Mouse (Mus musculus) kidney, postnatal 0 days (tissue): ENCODE measurements at regions not wholly inside any gene's neighbourhood (a gene's known extent, or its start where the extent isn't known, plus 50 kb on each side); places are given as distances from the start of the nearest gene placed in this dataset.

Experiments
- ATAC-seq: fragments of 200-750 bp; cut with Nextera tagmentation; replicated peaks from 2 replicates; pipeline ENCODE4 v1.8.0; 2017; ENCODE audit warnings: low read depth, moderate number of reproducible peaks, moderate TSS enrichment, moderate library complexity; ENCODE audit not compliant: low FRiP score
- DNase-seq: peaks from one replicate; pipeline ENCODE4 v3.0.0-alpha.2; 2016; ENCODE audit warnings: low spot score
- H3K27ac ChIP-seq: fragments of 300-500 bp; sonication (generic); 2 replicates; pipeline ENCODE4 v1.5.1; 2014; ENCODE audit warnings: mild to moderate bottlenecking
- H3K27me3 ChIP-seq: fragments of 300-500 bp; sonication (generic); 2 replicates; pipeline ENCODE4 v1.6.1; 2014; ENCODE audit warnings: low read length, mixed read lengths; ENCODE audit not compliant: insufficient read depth
- H3K36me3 ChIP-seq: fragments of 300-500 bp; sonication (generic); 2 replicates; pipeline ENCODE4 v1.6.1; 2014; ENCODE audit warnings: low read length, mixed read lengths; ENCODE audit not compliant: insufficient read depth
- H3K4me1 ChIP-seq: fragments of 300-500 bp; sonication (generic); replicated peaks from 2 replicates; pipeline ENCODE4 v1.6.1; 2014; ENCODE audit warnings: antibody characterized with exemption, low read length, mixed read lengths; ENCODE audit not compliant: insufficient read depth
- H3K4me2 ChIP-seq: fragments of 300-500 bp; sonication (generic); 2 replicates; pipeline ENCODE4 v1.6.1; 2014; ENCODE audit warnings: mild to moderate bottlenecking, low read length, moderate library complexity, mixed read lengths
- H3K4me3 ChIP-seq: fragments of 300-500 bp; sonication (generic); replicated peaks from 2 replicates; pipeline ENCODE4 v1.5.1; 2014; ENCODE audit warnings: low read depth, low read length
- H3K9ac ChIP-seq: fragments of 300-500 bp; sonication (generic); 2 replicates; pipeline ENCODE4 v1.6.1; 2014; ENCODE audit warnings: low read depth, low read length
- H3K9me3 ChIP-seq: fragments of 300-500 bp; sonication (generic); replicated peaks from 2 replicates; pipeline ENCODE4 v1.6.1; 2016; ENCODE audit warnings: low read length, inconsistent platforms, mixed read lengths
- CTCF ChIP-seq: IDR thresholded peaks from 2 replicates; pipeline ENCODE4 v1.5.1; 2016; ENCODE audit warnings: antibody characterized with exemption, low read depth, mild to moderate bottlenecking, moderate library complexity
- WGBS: fragments of 180-500 bp; shearing (Covaris S2); extraction: QIAGEN DNeasy Blood & Tissue Kit; methylation state at CpG from one replicate; pipeline ENCODE4 v1.1.7; 2014; 5-methylcytosine and 5-hydroxymethylcytosine counted together

- Histone ChIP-seq H3K36me3 (no peaks in the 10 kb centered on the region), H3K4me3 (no peak overlapping the region), H3K4me1 (peaks cover 10% of the 10 kb centered on the region), H3K27me3 (no peaks in the 10 kb centered on the region), H3K9ac (no peak overlapping the region), H3K4me2 (peak overlapping the region; percentile 5; the same call in 1 of the 2 replicates), H3K27ac (peak overlapping the region; percentile 77), H3K9me3 (no peaks in the 10 kb centered on the region)
- WGBS = 59% methylated on average over 6 of the region's 6 CpGs
- ATAC-seq (0 out of 2 replicates have a peak, but pooled peaks have one; percentile 3), DNase-seq (no peak)
- no peak for TF ChIP-seq CTCF
Measured at GRCm38 (mm10) chr4:106092676-106093070, 223.3 kb upstream of the Usp24 start.

GRCm38 (mm10) chr4:106093252-106093651 lies 222.8 kb upstream of the Usp24 start:
- TF ChIP-seq CTCF = peak; percentile 58
- Histone ChIP-seq H3K36me3 (no peaks in the 10 kb centered on the region), H3K4me2 (no peak overlapping the region), H3K4me1 (peaks cover 10% of the 10 kb centered on the region), H3K9me3 (no peaks in the 10 kb centered on the region), H3K27me3 (no peaks in the 10 kb centered on the region), H3K4me3 (no peak overlapping the region), H3K27ac (no peak overlapping the region), H3K9ac (no peak overlapping the region)
- 84% methylated on average over 2 of the region's 2 CpGs for WGBS
- peak; percentile 28 for DNase-seq
- no peak for ATAC-seq

GRCm38 (mm10) chr4:106094882-106095556 lies 221.0 kb upstream of the Usp24 start:
- Histone ChIP-seq H3K36me3 (no peaks in the 10 kb centered on the region), H3K27ac (no peak overlapping the region), H3K4me1 (peaks cover 10% of the 10 kb centered on the region), H3K4me3 (no peak overlapping the region), H3K4me2 (no peak overlapping the region), H3K9ac (no peak overlapping the region), H3K27me3 (no peaks in the 10 kb centered on the region), H3K9me3 (no peaks in the 10 kb centered on the region)
- DNase-seq (no peak), ATAC-seq (no peak)
- 81% methylated on average over 11 of the region's 11 CpGs for WGBS
- TF ChIP-seq CTCF = no peak

- no peak overlapping the region for H3K4me2 ChIP-seq
- peaks cover 10% of the 10 kb centered on the region for H3K4me1 ChIP-seq
- 24% methylated on average over 3 of the region's 3 CpGs for whole genome bisulfite sequencing
- ATAC-seq (no peak), DNase-seq (peak; percentile 56)
- H3K27me3 ChIP-seq = no peaks in the 10 kb centered on the region
- no peaks in the 10 kb centered on the region for H3K9me3 ChIP-seq
- no peak overlapping the region for H3K4me3 ChIP-seq
- H3K9ac ChIP-seq = no peak overlapping the region
- no peak for TF ChIP-seq CTCF
- no peaks in the 10 kb centered on the region for H3K36me3 ChIP-seq
- H3K27ac ChIP-seq = no peak overlapping the region
Measured at GRCm38 (mm10) chr4:106096130-106096529, 219.9 kb upstream of the Usp24 start.

GRCm38 (mm10) chr4:106097846-106098245 lies 218.2 kb upstream of the Usp24 start:
- H3K4me2 ChIP-seq = no peak overlapping the region
- H3K9ac ChIP-seq = no peak overlapping the region
- no peak for DNase-seq
- H3K27me3 ChIP-seq = no peaks in the 10 kb centered on the region
- no peak for TF ChIP-seq CTCF
- no peak overlapping the region for H3K27ac ChIP-seq
- H3K36me3 ChIP-seq = no peaks in the 10 kb centered on the region
- 81% methylated on average over 1 of the region's 1 CpGs for WGBS
- peaks cover 10% of the 10 kb centered on the region for H3K4me1 ChIP-seq
- no peaks in the 10 kb centered on the region for H3K9me3 ChIP-seq
- H3K4me3 ChIP-seq = no peak overlapping the region
- no peak for ATAC-seq

- ATAC-seq (no peak), DNase-seq (no peak)
- 41% methylated on average over 11 of the region's 11 CpGs for WGBS
- Histone ChIP-seq H3K4me1 (peaks cover 10% of the 10 kb centered on the region; the same call in 1 of the 2 replicates), H3K4me3 (no peak overlapping the region), H3K27me3 (no peaks in the 10 kb centered on the region), H3K9ac (no peak overlapping the region), H3K27ac (0 out of 2 replicates have a peak overlapping the region, but pooled peaks have one; percentile 4), H3K4me2 (no peak overlapping the region), H3K9me3 (no peaks in the 10 kb centered on the region), H3K36me3 (no peaks in the 10 kb centered on the region)
- TF ChIP-seq CTCF = no peak
Measured at GRCm38 (mm10) chr4:106100211-106101025, 215.6 kb upstream of the Usp24 start.
